Mouse (Mus musculus) brain, embryonic 18.5 days (tissue): Measurements from ENCODE around the gene Tmem120b.

Experiments used
- DNase-seq: peaks from one replicate; pipeline ENCODE4 v3.0.0-alpha.2; 2012; ENCODE audit warnings: low read depth, low spot score

The Tmem120b gene

DNA sequence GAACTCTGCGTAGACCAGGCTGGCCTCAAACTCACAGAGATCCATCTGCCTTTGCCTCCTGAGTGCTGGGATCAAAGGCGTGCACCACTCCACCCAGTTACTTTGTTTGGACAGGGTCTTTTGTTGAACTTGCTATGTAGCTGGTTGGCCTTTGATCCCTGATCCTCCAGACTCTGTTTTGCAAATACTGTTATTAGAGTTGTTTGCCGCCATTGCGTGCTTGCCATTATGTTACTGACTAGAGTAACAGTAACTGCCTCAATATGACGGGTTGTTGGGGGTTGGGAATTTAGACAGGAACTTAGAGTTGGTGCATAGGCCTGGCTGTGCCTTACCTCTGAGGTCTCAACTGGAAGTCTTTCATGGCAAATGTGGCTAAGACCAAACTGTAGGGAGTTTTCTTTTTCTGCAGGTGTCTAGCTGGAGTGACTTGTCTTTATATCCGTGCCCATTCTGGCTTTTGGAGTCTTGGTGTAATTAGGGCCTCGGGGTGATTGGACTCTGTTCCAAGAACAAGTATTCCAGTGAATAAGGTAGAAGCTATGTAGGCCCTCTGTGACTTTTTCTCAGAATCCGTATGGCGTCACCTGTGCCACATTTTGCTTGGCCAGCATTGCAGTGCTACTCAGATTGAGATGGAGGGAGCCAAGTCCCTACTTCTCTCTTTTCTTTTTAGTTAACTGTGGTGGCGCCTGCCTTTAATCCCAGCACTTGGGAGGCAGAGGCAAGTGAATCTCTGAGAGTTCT lies 22.5 kb downstream of the Tmem120b start:
- DNase-seq, result no peak

DNA sequence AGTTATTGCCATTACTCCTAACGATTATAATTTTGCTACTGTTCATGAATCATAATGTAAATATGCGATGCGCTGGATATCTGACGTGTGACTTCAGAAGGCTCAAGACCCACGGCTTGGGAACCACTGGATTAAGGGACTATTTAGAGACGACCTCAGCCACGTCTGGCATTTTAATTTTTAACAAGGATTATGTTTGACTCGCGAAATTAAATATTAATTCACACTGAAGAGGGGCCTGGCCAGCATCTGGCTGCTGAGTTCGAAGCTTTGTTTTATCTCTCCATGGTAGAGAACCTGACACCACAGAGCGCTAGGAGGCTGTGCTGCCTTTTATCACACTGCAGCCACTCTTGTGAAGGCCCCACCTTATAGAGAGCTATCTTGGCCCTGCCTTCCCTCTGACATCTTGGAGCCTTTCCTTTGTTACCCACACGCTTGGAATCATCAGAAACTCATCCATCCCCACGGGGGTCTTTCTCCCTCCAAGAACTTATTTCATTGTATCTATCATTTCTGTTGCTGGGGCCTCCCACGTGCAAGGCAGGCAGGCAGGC lies 24.9 kb downstream of the Tmem120b start:
- no peak for DNase-seq

DNA sequence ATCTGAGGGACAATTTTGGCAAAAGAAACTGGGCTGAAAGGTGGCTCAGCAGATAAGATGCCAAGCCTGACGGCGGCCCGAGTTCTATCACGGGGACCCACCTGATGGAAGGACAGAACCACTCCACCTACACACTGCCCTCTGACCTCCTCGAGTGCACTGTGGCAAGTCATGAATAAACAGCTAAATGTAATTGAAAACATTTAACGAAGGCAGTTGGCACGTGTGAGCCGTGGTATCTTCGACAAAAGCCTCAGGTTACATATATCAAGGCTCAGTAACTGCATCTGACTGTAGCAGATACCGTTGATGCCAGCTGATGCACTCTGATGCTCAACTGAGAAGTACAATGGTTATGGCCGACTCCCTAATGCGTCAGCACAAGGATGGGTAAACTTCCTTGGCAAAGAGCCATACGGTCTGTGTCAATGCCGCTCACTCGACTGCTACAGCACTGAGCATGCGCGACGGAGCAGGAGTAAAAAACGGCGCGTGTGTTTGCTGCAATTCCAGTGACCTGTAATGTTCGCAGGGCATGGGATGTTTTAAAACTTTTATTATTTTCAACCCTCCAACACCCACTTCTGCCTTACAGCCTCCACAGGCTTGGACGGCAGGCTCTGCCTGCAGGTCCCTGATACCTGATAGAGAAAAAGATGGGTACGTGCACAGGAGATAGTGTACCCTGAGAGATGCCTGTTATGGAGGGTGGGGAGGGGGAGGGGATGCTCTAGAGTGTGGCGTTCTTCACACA lies 26.2 kb downstream of the Tmem120b start:
- no peak for DNase-seq

DNA sequence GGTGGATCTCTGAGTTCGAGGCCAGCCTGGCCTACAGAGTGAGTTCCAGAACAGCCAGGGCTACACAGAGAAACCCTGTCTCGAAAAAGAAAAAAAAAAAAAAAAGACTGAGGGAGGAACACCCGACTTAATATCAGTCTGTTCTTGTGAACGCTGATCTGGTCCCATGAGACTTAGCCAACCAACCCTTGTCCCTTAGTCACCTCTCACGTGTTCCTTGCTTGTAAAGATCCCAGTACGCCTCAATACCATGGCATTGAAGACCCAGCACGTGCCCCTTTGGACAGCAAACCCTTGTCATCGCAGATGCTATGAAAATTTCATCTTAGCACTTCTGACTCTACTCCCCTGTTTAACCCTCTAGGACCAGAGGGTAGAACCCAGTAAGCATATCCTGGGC lies 28.1 kb downstream of the Tmem120b start:
- DNase-seq, result no peak

DNA sequence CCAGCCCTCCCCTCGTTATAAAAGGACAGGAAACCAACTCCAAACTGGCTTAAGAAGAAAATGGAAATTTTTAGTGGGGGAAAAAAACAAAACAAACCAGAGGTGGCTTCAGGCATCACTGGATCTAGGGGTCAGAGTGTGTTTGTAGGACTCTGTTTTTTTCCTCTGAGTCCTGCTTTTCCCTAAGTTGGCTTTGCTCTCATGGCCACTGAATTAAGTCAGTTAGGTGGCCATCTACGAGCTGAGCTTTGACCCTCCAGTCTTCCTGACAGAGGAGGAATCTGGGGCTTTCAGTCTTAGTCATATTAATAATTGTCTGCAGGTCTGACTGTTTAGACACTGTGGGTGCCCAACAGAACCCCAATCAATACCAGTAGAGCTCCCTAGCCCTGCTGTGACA lies 30.3 kb downstream of the Tmem120b start:
- no peak for DNase-seq

DNA sequence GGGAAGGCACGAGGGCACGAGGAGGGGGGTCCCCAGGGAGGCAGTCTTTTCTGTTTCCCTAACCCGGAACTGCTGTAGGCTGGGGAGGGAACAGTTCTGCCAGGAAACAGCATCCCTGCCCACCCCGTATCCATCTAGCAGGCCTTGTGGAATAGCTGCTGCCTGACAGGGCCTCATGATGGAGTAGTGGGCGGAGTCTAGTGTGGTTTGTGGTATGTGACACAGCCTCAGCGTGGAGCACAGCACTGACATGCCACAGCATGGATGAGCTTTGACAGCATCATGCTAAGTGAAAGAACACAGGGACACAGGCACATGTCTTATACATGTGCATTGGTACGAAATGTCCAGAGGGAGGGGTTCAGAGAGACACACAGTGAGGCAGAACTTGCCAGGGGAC lies 34.2 kb downstream of the Tmem120b start:
- DNase-seq, result no peak

DNA sequence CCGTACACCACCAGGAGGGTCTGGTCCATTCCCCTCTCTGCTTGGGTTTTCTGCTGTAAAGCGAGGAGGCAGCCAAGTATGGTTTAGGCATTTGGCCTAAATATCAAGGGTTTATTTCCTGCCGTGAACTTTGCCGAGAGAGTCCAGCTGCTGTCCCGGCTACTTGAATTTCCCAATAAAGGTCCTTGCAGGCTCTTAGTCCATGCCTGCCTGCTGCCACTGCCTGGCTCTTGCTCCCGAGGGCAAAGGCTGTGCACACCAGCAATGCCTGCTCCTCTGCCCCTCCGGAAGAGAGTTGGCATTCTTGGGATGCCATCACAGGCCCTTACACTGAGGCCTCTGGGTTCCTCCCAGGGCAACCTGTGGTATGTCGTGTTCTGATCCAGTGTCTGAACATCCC lies 35.3 kb downstream of the Tmem120b start:
- DNase-seq, result no peak

DNA sequence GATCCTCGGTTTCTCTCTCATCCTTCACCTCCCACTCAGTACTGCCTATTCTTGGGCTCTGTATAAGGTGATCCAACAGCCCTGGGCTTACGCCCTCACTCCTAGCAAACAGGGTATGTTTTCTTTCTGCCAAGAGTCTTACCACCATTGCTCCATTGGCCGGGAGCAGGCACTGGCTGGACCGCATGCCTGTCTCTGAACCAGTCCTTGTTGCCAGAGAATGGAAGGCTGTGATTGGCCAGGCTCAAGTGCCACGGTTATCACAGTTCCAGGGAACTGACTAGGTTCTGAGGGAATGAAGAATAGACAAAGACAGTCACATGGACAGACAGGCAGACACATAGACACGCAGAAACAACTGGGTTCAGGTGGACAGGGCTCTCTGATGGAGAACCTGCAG lies 36.6 kb downstream of the Tmem120b start:
- DNase-seq, result no peak

DNA sequence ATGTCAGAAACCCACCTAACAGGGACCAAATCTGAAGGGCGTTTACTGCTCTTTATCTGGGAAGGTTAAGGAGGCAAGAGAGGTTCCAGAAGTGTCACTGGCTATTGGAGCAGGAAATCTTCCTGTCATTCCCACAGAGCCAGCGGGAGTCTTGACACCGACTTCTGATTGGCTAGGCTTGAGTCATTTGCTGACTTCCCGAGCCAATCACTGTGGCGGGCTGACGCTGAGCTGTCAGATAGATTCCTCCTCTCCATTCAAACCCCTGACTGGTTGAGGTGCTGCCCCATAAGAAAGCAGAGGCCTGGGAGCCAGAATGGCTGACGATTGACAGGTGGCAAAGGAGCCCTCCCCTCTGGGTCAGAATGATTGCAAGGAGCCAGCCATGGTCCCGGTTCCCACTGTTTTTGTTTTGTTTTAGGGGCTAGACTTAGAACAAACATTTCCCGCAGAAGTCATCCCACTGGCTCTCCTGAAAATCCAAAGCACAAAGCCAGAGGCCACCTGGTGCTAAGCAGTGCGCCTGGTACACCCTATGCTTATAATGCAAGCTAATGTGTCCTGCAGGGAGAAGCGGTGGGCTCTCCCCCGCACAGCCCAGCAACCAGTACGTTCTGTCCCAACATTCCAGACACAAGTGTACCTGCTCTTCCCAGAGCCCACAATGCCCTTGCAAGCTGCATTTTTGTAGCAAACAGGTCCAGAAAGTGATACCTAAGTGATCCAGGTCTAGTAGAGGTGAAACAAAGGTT lies 41.4 kb downstream of the Tmem120b start:
- DNase-seq, result no peak

DNA sequence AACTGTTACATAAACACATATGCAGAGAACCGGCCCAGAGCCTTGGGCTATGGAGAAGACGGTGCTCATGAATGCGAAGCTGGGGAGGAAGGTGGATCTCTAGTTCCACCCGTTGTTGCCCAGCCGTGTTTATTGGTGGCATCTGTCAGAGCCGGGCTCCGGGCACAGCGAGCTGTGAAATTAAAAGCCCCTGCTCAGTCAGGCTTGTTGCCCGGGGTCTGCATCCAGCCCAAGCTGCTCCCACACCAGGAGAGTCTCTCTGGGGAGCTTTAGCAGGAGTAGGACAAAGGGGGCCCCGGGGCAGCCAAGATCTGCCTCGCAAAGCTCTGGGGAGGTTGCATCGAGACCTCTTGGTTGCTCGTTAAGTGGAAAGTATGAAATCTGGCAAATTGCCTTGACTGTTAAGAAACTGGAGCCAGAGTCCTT lies 42.1 kb downstream of the Tmem120b start:
- DNase-seq, result no peak

DNA sequence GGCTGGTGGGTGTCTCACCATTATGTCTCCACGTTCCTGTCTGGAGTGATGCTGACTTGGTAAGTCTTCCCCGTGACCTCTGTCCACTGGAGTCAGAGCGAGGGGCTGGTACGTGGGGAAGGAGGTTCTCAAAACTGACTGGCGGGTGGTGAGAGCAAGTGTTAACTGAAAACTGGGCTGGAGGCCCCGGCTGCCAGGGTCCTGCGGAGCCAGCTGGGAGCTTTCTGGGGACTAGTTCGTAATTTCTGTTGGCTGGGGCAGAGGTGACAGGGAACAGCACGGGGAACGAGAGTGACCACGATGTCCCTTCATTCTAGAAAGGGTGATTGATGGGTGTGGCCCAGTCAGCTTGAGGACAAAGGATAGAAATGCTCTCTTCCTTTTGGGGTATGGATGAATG lies 45.9 kb downstream of the Tmem120b start:
- no peak for DNase-seq

DNA sequence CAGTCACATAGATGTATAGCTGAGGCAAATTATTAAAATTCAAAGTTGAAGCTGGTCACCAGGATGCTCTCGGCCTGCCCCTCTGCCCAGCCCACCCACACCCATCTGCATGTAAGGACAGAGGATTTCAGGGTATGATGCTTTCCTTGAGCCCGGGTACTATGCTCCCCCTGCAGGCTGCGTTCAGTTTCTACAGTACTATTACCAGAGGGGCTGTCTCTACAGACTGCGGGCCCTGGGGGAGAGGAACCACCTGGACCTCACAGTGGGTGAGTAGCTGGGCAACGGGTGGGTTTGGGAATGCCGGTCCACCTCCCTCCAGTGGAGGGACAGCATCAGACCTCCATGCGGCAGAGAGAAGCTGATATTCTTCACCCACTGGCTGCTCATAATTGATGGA lies 46.7 kb downstream of the Tmem120b start:
- no peak for DNase-seq

DNA sequence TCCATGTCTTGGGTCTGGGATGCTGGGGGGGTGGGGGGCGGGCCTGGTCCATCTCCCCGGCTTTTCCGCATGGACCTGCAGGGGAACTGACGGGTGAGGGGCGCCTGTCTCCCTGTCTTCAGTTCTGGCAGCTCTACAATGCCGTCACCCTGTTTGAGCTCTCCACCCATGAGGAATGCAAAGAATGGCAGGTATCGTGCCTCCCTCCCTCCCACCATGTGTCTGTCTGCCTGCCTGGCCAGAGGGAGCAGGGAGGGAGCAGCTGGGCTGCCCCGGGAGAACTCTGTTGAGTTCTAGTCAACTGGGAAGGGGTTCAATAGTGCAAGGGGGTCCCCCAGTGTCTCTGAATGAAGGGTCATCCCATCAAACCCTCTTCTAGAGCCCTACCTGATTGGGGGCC lies 47.9 kb downstream of the Tmem120b start:
- no peak for DNase-seq

DNA sequence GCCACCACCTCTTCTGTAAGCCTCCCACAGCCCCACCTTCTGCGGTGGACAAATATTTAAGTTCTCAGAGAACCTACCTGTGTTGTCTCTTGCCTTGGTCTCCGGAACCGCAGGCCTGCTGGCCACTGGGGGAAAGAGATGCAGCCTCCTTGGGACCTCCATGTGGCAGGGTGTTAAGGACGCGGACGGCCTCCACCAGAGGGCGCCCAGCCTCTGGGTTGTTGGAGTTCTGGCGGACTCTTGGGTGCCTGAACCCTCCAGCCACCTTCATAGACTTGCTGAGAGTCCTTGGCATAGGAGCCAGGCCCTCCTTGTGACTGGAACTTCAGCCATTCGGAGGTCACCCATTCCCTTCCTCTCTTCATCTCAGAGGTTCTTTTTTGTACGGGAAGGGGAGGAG lies 49.0 kb downstream of the Tmem120b start:
- no peak for DNase-seq

DNA sequence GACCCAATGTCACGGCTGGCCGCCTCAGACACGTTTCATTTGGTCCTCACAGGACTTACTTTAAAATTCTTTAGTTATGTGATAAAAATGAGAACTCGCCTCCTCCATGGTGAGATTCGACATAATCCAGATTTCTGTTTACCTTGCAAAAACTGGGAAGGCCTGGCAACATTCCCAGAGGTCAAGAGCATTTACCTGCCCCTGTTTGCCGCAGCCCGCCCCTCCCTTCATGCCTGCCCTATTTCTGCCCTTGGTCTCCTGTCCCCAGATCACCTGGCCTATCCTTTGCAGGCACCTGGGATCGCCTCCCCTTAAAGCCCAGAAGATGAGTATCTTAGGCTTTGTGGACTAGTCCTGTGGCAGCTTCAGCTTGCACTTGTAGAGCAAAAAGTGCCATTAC lies 49.6 kb downstream of the Tmem120b start:
- no peak for DNase-seq

DNA sequence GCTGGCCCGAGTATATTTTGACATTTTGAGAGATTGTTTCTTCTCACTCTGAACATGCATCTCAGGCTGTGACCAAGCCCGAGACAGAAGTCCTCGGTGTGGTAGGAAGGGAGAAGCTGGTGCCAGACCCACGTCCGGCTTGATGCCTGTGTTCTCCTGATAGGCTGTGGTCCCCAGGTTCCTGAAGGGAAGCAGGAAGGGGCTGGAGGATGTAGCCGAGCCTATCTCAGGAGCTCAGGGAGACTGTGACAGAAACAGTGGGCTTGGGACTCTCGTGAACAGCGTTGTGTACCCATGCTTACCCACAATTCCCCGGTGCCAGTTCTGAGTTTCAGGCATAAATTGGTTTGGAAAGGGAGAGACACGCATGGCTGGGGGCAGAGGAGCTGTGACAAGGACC lies 50.6 kb downstream of the Tmem120b start:
- DNase-seq, result no peak

DNA sequence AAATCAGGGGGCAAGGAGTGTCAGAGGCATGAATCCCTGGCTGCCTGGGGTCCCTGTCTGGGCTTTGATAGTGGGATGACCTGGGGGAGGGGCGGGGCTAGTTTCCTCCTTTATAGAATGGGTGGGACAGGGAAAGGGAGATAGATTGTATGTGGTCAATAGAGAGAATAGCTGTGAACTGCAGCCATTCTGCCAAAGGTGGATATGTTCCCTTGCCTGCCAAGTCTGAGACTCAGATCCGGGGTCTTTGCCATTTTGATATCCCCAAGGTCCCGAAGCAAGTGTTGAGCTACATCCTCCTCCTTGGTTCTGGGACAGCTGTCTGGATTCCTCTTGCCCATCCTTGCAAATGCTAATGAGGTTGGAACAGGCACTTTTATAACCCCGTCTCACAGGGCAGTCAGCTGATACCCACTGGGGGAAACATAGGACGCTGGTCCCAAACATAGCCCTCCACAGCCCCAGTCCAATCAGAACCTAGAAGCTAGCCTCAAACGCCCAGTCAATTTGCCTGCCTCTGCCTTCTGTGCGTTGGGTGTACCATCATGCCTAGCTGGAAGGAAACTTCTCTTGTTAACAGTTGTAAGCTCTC lies 52.5 kb downstream of the Tmem120b start:
- no peak for DNase-seq

DNA sequence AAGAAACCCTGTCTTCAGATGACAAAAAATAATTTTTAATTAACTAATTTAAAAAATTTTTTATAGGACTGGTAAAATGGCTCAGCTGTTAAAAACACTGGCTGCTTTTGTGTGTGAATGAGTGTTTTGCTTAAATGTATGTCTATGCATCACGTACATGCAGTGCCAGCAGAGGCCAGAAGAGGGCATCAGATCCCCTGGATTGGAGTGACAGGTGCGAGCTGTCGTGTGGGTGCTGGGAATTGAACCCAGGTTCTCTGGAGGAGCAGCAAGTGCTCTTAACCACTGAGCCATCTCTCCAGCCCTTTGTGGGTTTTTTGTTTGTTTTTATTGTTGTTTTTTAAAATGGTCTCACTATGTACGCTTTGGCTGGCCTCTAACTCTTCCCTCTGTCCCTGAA lies 54.0 kb downstream of the Tmem120b start:
- no peak for DNase-seq

DNA sequence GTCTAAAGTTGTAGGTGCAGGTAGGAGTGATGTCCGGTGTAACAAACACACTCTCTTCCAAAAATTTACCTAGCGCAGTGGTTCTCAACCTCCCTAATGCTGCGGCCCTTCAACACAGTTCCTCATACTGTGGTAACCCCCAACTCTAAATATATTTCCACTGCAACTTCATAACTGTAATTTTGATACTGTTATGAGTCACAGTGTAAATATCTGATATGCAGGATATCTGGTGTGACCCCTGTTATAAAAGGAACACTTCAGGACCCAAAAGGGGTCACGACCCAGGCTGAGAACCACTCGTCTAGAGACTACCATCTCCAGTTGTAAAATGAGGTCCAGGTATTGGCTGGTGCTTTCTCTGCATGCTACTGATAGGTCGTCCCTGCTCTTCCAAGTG lies 56.9 kb downstream of the Tmem120b start:
- no peak for DNase-seq

DNA sequence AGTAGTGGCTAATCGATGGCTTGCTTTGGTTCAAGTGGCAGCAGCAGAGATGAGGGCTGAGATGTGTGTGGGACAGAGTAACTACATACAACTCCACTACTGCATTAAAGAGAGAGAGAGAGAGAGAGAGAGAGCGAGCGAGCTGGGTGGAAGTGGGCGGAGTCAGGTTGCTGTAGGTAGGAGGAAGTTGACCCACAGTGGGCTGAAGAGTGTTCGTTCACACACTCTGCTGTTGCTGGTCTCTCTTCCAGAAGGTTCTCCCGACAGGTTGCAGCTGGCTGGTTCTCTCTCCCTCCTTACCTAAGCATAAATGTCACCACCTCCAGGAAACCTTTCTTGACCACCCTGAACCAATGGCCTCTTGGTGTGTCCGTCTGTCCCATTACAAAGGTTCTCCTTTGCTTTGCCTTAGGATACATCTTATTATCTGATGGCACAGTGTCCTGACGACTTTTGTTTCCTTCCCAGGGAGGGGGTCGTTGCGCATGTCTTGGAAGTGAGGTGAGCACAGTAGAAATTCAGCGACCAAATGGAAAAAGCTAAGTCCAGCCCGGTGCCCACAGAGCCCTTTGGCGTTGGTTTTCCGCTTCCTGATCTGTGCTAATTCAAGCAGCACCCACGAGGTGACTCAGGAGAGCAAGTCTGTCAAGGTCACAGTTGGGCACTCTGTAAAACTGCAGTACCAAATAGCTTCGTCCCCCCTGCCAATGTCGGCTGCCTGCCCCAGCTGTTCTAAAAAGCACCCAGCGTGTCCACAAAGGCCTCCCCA lies 57.6 kb downstream of the Tmem120b start:
- no peak for DNase-seq

DNA sequence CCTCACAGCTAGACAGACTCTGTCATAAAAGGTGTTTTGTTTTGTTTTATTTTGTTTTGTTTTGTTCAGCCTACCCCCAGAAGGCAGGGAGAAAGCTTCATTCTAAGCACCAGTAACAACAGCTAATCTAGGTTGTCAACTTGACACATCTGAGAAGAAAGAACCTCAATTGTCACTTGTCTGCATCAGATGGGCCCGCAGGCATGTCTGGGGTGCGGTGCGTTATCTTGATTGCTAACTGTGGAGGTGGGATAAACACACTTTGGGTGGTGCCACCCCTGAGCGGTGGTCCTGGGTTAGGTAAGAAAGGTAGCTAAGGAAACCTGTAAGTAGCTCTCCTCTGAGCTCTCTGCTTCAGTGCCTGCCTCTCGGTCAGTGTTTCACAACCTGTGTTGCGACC lies 58.8 kb downstream of the Tmem120b start:
- DNase-seq, result no peak
